Mouse (Mus musculus): ENCODE measurements around the gene Tmem59l.
A peak's percentile ranks its signal among the peaks of the same experiment; 100 is the strongest.

Tmem59l gene

DNA sequence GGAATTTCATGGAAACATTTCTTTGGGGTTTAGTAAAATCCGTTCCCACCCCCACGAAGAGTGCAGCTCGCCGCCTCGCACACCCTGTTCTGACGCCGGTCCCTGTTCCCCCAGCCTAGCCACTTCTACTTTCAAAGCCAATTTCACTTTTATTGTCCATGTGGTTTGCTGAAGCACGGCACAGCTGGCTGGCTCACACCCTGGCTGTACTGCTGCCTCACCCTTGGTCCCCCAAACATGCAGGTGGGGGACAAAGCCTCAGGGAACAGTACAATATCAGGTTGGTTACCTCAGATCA, 24.7 kb downstream of the Tmem59l start:
- no peak for DNase-seq (ENCODE audit: low read depth, low spot score)

DNA sequence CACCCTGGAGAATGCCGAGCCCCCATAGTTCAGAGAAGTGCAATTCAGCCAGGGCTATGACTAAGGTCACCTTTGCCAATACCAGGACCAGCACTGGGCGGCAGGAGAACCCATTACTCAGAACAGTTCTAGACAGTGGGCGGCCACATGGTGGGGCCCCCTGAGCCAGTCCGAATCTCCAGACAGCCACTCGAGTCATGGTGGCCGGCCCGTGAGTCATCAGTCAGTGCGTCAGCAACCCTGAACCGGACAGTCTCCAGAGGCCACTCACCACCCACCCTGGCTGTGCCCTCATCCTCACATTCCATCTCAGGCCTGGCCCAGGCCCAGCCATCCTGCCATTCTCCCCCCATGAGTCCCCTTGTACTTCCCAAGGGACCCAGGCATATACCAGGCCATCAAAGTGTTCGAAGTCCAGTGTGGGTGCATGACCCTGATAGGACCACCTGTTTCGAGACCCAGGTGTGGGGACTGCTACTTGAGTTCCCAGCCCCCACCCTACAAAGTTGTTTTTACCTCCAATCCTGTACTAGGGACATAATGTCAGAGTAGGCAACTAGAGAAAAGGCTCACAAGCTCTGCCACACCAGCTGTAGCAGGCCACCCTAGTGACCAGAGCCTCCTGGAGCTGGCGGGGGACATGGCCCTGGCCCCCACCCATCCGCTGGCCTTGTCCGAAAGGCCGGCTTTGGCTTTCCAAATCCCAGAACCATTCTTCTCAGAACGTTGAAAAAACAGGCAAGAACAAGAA, 25.2 kb downstream of the Tmem59l start:
- DNase-seq (ENCODE audit: low read depth, low spot score), result no peak

DNA sequence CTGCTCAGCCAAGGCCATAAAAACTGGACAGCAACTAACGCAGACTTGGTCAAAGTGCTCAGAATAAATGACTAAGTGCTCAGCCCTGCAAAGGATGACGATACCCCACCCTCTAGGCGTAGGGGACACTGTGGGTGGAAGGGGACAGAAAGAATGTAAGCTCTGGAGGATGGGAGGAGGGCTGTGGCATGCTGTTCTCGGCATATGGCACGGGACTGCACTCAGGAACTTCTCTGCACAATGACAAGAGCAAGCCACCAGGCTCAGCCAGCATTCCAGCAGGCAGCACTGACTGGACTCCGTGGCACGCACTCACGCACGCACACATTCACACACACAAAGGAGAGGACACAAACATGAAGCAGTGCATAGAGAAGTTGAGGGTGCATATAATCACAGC, 26.6 kb downstream of the Tmem59l start:
- DNase-seq (ENCODE audit: low read depth, low spot score), result no peak

DNA sequence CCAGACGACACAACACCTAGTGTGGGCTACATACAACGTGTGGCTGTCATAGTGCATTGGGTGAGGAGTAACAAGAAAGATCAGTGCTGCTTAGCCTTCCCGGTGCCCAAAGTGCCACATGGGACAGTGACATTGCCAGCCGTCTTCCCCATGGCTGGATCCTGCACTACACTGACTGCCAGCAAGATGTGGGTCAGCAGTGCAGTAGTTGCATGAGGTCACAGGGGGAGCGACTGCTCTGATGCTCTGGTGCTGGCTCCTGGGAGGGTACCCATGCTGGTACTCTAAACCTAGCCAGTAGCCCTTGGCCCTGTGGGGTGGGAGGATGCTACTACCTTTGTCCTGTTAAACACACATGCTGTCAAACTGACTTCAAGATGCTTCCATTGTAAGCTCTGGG, 27.0 kb downstream of the Tmem59l start:
- DNase-seq (ENCODE audit: low read depth, low spot score), result no peak

DNA sequence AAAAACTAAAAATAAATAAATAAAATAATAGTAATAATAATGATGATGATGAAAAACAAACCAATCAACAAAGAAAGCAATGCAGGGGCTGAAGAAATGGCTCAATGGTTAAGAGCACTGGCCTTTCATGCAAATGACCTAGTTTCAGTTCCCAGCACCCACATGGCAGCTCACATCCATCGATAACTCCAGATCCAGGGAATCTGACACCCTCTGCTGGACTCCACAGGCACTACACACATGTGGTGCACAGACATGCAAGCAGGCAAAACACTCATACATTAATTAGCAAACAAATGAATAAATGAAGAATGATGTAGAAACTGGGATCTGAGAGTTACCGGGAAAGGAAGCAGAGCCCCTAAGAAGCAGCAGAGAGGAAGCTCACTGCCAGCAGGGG, 27.5 kb downstream of the Tmem59l start:
- no peak for DNase-seq (ENCODE audit: low read depth, low spot score)

DNA sequence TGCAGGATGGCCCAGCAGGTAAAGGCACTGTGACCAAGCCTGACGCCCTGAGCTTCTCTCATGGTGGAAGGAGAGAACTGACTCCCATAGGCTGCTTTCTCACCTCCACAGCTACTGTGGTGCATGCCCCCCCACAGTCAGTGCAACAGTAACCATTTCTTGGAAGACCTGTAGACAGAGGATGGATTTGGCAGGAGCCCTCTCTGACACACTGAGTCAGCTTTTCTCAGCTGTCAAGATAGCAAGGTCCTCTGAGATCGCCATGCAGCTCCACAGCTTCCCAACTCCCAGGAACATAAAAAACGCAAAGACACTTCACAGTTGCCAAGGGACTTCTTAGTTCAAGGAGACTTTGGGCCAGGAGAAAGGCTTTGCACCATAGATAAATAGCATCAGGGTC, 28.7 kb downstream of the Tmem59l start:
- no peak for DNase-seq (ENCODE audit: low read depth, low spot score)

DNA sequence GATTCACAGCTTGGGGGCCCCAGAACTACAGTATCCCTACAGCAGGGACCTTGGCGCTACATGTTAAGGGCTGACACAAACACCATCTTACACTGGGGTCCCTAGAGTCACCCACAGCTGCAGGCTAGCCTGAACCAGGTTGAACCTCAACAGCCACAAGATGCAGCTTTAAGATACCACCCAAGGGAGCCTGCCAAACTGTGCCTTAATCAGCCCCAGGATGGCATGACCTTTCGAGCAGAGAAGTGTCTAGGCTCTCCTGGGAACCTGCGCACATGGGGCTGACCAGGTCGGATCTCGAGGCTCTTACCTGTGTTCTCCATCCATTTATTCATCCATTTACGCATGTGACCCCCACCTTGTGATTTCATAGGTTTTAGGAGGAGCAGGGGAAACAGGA, 29.3 kb downstream of the Tmem59l start:
- DNase-seq (ENCODE audit: low read depth, low spot score), result no peak

DNA sequence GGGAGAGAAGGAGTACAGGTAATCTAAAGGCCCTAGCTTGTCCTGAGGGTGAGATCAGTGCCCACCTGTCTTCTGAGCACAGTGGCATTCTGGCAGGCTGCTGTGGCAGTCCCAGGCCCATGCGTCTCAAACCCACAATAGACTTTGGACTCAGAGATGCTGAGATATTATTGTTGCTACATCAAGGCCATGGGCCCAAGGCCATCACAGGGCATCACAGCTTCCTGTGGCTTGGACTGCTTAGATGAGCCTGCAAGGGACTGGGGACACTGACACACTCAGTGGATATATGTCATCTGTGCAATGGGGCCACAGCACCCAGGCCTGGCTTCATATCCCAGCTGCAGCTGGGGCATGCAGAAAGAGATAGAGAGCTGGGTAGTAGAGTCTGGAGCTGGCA, 30.2 kb downstream of the Tmem59l start:
- no peak for DNase-seq (ENCODE audit: low read depth, low spot score)

DNA sequence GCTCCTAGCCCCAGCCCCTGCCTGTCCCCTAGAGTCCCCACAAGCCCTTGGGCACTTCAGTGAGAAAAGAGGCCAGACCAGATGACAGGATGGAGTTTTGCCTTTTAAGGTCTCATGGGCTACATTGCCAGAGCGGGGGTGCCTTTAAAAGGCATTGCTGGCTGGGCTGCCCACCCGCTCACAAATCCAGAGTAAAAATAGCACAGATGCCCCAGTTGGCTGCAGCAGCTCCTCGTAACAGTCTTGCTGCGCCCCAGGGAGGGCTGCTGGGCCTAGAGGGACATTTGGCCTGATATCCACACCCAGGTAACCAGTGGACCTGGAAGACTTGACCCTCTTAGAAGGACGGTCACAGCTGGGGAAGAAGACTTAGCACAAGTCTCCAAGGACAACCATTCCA, 33.3 kb downstream of the Tmem59l start:
- no peak for DNase-seq (ENCODE audit: low read depth, low spot score)

DNA sequence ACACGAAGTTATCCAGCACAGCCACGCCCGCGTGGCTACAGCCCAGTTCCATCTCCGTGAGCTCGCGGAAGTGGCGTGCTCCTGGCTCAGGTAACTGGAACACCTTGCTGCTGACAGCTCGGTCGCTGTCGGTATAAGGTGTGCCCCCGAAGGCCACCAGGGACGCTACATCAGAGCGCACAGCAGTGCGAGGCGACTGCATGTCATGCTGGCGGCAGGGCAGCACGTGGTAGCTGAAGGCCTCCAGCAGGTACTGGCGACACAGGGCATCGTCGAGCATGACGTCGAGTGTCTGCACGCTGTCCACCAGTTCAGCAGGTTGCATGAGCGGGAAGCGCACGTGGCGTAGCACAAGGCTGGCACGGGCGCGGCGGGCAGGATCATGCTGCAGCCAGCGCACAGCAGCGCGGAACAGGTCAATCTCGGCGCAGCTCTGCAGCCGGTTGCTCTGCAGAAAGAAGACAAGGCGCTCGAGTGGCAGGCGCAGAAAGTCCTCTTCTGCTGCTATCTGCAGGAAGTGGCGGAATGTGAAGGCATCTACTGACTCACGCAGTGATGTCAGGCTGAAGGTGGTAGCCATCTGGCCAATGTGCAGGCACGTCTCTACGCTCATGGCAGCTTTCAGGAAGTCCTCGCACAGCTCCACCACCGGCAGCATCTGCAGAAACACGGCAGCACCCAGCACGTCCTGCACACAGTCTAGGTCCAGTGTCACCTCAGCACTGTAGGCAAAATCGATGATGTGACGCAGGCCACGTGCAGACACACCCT, 34.8 kb downstream of the Tmem59l start:
- DNase-seq (ENCODE audit: low read depth, low spot score), result no peak

DNA sequence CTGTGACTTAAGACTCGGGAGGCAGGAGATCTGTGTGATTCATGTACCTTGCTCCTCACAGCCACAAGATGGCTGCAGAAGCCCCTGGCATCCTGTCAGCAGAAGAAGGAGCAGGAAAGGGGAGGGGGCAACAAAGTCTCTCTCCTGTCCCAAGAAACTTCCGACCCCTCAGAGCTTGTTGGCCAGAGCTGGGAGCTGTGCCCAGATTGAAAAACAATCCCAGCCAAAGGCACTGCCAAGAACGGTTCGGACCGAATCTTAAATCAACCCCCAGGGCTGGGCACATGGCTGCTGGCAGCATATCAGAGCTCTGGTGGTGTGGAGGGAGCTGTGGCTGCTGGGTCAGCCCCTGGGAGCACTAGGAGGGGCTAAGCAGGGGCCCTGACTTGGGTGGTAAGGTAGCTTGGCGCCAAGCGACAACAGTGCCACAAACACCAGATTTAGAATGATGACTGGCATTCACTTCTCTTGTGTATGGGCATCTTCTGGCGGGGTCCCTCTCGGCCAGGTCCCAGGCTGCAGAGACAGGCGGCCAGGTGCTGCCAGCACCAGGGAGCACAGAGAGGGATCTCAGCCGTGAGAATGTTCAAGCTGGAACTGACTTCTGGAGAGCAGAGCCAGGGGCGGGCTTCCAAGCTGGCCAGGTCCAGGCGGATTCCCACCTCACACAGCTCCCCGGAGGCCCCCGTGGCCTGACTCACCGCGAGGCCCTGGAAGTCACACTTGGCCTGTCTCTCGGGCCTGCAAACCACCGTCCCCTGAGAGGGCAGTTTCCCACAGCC, 39.3 kb downstream of the Tmem59l start:
- no peak for DNase-seq (ENCODE audit: low read depth, low spot score)

DNA sequence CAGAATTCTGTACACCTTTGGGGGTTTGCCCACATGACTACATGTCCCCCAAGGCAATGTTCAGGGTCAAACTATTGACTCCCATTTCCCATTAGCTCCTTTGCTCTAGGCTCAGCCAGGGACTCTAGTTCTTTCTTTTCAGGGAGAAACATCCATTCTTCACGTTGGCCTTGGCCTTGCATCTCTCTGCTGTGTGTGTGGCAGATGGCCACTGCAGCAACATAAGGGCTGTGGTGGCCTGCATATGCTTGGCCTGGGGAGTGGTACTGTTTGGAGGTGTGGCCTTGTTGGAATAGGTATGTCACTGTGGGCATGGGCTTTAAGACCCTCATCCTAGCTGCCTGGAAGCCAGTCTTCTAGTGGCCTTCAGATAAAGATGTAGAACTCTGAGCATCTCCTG, 41.2 kb downstream of the Tmem59l start:
- no peak for DNase-seq (ENCODE audit: low read depth, low spot score)

DNA sequence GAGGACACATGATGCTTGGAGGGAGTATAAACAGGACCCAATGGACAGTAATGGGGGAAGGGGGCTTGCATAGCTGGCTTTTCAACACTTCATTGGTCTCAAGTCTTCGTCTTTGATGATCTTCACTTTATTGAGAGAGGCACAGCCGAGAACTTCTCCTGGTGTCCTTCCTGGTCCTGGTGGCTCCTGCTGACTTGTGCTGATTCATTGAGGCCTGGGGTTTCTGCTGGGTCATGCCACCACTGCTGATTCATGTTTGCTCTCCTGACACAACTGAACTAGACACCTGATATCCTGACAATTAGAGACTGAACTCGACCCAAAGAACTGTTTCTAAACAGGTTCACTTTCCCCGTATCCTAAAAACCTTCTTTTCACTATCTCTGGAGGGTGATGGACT, 43.8 kb downstream of the Tmem59l start:
- DNase-seq (ENCODE audit: low read depth, low spot score), result no peak

DNA sequence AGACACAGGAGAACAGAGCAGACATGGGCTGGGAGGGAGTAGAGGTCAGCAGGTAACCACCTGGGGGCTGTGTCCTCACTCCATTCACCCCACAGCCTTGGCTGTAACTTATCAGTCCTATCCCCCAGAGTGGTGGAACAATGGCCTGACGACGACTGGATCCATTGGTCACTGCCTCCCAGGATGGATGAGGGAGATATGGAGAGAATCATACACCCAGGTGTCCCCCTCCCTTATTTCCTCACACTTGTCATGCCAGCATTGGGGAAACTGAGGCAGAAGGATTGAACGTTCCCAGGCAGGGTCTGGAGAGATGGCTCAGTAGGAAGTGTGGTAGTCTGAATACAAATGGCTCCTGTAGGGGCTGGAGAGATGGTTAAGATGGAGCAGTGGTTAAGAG, 45.6 kb downstream of the Tmem59l start:
- DNase-seq (ENCODE audit: low read depth, low spot score), result no peak

DNA sequence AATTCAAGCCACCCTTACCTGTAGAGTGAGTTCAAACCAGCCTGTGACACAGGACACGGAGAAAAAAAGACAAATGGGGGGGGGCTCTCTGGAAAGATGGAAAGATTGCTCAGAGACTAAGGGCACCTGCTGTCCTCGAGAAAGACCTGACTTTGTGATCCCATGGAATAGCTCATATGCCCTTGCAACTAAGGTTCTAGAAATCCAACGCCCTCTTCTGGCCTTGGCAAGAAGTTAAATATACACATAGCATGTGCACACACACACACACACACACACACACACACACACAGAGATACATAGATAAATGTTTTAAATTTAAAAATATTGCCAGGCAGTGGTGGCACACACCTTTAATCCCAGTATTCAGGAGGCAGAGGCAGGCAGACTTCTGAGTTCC, 46.9 kb downstream of the Tmem59l start:
- peak; percentile 37 for DNase-seq (ENCODE audit: low read depth, low spot score)

DNA sequence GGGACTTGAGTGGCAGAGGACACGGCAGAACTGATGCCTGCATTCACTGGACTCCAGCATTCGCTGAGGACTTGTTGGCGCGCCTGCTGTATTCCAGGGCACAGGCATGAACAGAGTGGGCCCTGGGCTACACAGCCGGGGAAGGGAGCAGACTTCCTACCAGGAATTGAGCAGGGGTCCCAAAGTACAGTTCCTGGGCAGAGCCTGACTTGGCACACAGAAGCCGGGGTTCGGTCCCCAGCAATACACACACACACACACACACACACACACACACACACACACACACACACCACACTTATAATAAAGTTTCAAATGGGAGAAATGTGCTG, 47.3 kb downstream of the Tmem59l start:
- no peak for DNase-seq (ENCODE audit: low read depth, low spot score)

DNA sequence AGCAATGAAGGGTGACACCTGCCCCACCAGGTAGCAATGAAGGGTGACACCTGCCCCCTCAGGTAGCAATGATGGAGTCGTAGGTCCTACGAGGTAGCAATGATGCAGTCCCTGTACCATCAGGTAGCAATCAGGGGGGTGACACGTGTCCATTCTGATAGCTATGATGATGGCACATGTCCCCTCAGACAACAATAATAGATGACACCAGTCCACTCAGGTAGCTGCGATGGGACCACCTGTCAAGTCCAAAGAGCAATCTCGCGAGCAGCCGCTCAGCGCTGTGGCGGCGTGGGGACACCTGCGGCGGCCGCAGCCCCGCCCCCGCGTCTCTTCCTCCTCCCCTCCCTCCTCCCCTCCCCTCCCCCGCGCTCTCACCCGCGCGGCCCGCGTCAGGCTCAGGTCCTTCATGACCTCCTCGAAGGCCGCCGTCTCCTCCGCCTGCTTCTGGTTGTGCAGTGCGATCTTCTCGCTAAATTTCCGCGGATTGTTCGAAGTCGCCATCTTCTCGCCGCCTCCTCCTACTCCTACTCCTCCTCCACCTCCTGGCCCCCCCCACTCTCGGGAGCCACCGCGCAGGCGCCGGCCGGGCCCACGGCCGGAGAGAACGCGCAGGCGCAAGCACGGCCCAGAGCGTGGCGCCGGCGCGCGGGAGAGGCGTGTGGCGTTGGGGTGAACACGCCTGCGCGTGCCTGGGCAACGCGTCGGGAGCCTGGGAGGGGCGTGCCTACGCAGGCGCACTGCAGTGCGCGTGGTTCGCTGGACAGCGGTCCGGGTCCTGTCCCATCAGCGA, 47.9 kb downstream of the Tmem59l start, which contains the start of gene Crtc1:
TSS of gene Crtc1 (minus strand) at position 525 of the 793 bp plus-strand sequence.
- peak; percentile 99 for DNase-seq (ENCODE audit: low read depth, low spot score)

DNA sequence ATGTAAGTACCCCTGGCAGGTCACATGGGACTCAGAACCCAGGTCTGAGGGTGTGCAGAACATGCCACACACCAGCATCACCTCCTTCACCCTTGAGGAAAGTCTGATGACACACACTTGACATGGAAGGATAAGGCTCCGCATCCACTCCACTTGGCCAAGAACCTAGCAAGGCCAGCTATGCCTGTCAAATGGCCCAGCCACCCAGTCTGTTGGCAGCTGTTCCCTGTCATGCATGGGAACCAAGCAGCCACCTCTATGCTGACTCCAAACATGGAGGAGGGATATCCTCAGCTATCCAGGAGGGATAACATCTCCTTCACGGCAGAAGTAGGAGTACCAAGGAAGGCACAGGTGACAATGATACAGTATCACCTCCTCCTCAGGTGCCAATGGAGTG, 48.7 kb downstream of the Tmem59l start:
- no peak for DNase-seq (ENCODE audit: low read depth, low spot score)

DNA sequence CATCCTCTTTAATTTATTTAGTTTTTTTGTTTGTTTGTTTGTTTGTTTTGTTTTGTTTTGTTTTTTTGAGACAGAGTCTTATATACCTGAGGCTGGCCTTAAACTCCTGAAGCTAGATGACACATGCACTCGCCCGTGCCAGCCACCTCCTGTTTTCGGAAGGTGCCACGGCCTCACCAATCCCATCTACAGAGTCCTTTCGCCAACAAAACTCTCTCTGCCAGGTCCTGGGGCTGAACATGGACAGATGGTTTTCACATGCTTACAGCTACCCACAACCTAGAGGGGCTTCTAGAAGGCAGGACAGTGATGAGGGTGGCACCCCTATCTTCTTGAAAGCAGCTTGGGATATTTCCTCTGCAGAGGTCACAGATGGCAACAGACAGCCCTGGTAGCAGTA, 52.0 kb downstream of the Tmem59l start:
- DNase-seq (ENCODE audit: low read depth, low spot score), result no peak
